Mouse (Mus musculus) hindbrain, embryonic 15.5 days (tissue): ENCODE measurements at regions not wholly inside any gene's neighbourhood (a gene's known extent, or its start where the extent isn't known, plus 50 kb on each side); places are given as distances from the start of the nearest gene placed in this dataset.
A peak's percentile ranks its signal among the peaks of the same experiment; 100 is the strongest.

Experiments
- ATAC-seq: fragments of 200-750 bp; cut with Nextera tagmentation; 2 replicates; pipeline ENCODE4 v1.8.0; 2017; ENCODE audit warnings: low read depth, moderate number of reproducible peaks, moderate TSS enrichment; ENCODE audit not compliant: low FRiP score
- H3K27ac ChIP-seq: fragments of 300-500 bp; sonication (generic); replicated peaks from 2 replicates; pipeline ENCODE4 v1.5.1; 2015; ENCODE audit warnings: mild to moderate bottlenecking, inconsistent platforms
- H3K27me3 ChIP-seq: fragments of 300-500 bp; sonication (generic); 2 replicates; pipeline ENCODE4 v1.6.1; 2015; ENCODE audit warnings: control low read depth, inconsistent platforms
- H3K36me3 ChIP-seq: fragments of 300-500 bp; sonication (generic); 2 replicates; pipeline ENCODE4 v1.6.1; 2015; ENCODE audit warnings: control low read depth, inconsistent platforms
- H3K4me1 ChIP-seq: fragments of 300-500 bp; sonication (generic); replicated peaks from 2 replicates; pipeline ENCODE4 v1.6.1; 2015; ENCODE audit warnings: control low read depth, inconsistent platforms
- H3K4me2 ChIP-seq: fragments of 300-500 bp; sonication (generic); 2 replicates; pipeline ENCODE4 v1.6.1; 2015; ENCODE audit warnings: moderate library complexity, mild to moderate bottlenecking, inconsistent platforms
- H3K4me3 ChIP-seq: fragments of 300-500 bp; sonication (generic); 2 replicates; pipeline ENCODE4 v1.5.1; 2015; ENCODE audit warnings: mild to moderate bottlenecking, inconsistent platforms
- H3K9ac ChIP-seq: fragments of 300-500 bp; sonication (generic); 2 replicates; pipeline ENCODE4 v1.6.1; 2015; ENCODE audit warnings: inconsistent platforms
- H3K9me3 ChIP-seq: fragments of 300-500 bp; sonication (generic); 2 replicates; pipeline ENCODE4 v1.6.1; 2016; ENCODE audit warnings: control low read depth, inconsistent platforms
- WGBS: fragments of 180-500 bp; shearing (Covaris S2); methylation state at CpG from one replicate; pipeline ENCODE4 v1.1.7; 2015; 5-methylcytosine and 5-hydroxymethylcytosine counted together

DNA sequence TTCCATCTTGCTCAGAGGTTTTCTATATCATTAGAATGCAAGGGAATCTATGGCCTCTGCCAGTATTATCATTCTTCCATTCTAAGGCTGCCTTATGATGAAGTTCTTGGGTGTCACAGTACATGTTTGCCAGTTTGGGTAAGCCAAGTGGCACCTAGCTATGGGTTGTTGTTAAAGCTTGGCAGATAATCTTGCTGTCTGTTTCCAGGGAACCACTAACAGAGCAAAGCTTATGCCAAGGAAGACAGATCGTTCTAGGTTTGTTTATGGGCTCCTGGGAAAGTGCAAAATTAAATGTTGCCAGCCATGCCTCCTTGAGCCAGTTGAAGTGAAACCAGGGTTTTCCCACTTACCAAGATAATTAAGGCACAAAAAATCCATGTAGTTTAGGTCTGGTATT is 292.9 kb upstream of the Cobl start:
- Histone ChIP-seq H3K4me1 (no peaks in the 10 kb centered on the region), H3K4me3 (no peak overlapping the region), H3K27me3 (no peaks in the 10 kb centered on the region), H3K9ac (no peak overlapping the region), H3K27ac (no peak overlapping the region), H3K9me3 (no peaks in the 10 kb centered on the region), H3K4me2 (no peak overlapping the region), H3K36me3 (no peaks in the 10 kb centered on the region)
- WGBS: 55% methylated on average over 1 of the region's 1 CpGs
- no peak for ATAC-seq

DNA sequence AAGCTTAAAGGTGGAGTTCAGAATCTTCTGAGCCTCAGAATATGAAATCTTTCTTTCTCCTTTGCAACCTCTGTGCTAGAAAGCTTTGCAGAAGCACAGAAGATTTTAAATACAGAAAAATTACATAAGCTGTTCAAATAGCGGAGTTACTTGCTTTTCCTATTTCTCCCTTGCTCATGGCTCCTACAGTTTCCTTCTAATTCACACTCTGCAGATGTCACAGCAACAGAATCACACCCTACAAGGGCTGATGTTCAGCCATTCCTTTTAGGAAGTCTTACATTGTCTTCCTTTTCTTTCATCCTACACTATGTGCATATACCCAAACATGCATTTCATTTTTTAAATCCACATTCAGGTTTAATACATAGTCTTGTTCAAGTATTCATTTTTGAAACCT is 285.3 kb upstream of the Cobl start:
- no peaks in the 10 kb centered on the region for H3K27me3 ChIP-seq
- no peaks in the 10 kb centered on the region for H3K9me3 ChIP-seq
- H3K4me3 ChIP-seq: no peak overlapping the region
- H3K27ac ChIP-seq: no peak overlapping the region
- H3K9ac ChIP-seq: no peak overlapping the region
- 93% methylated on average over 1 of the region's 1 CpGs for WGBS
- no peaks in the 10 kb centered on the region for H3K36me3 ChIP-seq
- no peak for ATAC-seq
- H3K4me2 ChIP-seq: no peak overlapping the region
- no peaks in the 10 kb centered on the region for H3K4me1 ChIP-seq

GRCm38 (mm10) chr11:12749245-12749644 is 284.5 kb upstream of the Cobl start:
- no peak overlapping the region for H3K4me2 ChIP-seq
- H3K9ac ChIP-seq: no peak overlapping the region
- no peak for ATAC-seq
- no peaks in the 10 kb centered on the region for H3K4me1 ChIP-seq
- H3K36me3 ChIP-seq: no peaks in the 10 kb centered on the region
- H3K27ac ChIP-seq: no peak overlapping the region
- no peak overlapping the region for H3K4me3 ChIP-seq
- no peaks in the 10 kb centered on the region for H3K9me3 ChIP-seq
- no peaks in the 10 kb centered on the region for H3K27me3 ChIP-seq
- 93% methylated on average over 4 of the region's 4 CpGs for WGBS

DNA sequence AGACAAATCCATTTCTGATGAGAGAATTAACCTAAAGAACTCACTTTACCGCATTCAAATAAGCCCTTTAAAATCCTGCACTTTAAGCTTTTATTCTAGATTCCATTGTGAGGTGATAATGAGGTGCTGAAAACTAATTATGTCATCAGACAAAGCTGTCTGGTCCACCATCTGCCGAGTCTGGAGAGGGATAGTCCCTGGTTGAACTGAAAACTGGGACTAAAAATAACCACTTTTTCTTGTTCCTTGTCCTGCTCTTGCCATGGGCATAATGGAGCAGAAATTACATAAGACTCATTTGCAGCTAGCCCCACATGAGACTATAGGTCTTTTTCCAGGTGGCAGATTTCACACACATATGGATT is 277.4 kb upstream of the Cobl start:
- ATAC-seq: 0 out of 2 replicates have a peak, but pooled peaks have one; percentile 51
- H3K9ac ChIP-seq: no peak overlapping the region
- no peaks in the 10 kb centered on the region for H3K36me3 ChIP-seq
- H3K9me3 ChIP-seq: no peaks in the 10 kb centered on the region
- no peak overlapping the region for H3K4me3 ChIP-seq
- H3K4me2 ChIP-seq: no peak overlapping the region
- 26% methylated on average over 2 of the region's 2 CpGs for WGBS
- H3K27me3 ChIP-seq: no peaks in the 10 kb centered on the region
- H3K27ac ChIP-seq: no peak overlapping the region
- H3K4me1 ChIP-seq: no peaks in the 10 kb centered on the region

DNA sequence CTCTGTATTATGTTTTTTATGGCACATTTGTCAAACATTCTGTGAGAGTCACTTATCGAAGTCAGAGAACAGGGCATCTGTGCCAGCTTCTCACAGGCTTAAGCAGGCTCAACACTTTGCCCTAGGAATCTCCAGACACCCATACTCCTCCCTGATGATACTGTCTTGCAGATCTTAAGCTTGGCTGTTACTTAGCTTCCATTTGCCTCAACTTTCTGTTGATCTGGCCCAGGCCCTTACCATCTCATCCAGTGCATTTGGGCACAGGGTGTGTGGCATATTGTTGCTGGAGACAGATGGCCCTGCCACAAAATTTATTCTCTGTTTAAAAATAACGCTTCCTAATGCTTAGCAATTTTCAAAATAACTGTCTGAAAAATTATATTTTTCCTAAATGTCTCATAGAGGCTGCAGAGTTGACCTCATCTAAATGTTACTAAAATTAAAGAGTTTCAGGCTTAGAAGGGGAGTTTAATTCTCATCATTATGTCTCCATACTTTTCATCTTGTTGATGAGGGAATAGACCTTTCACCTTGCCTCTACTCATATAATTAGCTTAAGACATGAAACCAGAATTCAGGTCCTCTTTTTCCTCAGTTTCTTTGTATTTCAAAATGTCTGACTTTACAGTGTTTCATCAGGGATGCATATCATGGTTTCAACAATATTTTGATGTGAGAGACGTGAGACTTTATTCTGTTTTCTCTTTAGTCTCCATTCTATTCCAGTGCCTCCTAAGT is 276.8 kb upstream of the Cobl start:
- H3K4me1 ChIP-seq: no peaks in the 10 kb centered on the region
- H3K9me3 ChIP-seq: no peaks in the 10 kb centered on the region
- no peak overlapping the region for H3K9ac ChIP-seq
- no peak overlapping the region for H3K4me2 ChIP-seq
- no peak for ATAC-seq
- H3K27me3 ChIP-seq: no peaks in the 10 kb centered on the region
- no peak overlapping the region for H3K27ac ChIP-seq
- H3K4me3 ChIP-seq: no peak overlapping the region
- H3K36me3 ChIP-seq: no peaks in the 10 kb centered on the region
- WGBS: 71% methylated on average over 3 of the region's 3 CpGs

DNA sequence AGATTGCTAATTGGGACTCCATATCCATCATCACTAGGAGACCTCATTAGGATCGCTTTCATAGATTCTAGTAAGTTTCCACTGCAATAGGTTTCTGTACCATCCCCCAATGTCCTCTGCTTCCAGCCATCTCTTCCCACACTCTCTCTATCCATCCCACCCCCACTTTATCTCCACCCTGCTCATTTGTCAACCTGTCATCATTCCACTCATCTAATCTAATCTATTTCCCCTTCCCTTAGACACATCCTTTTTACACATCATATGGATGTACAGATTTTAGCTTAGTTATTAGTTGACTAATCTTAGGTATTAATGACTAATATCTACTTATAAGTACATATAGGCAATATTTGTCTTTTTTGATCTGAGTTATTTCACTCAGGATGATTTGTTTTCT is 269.5 kb upstream of the Cobl start:
- no peak overlapping the region for H3K9ac ChIP-seq
- H3K4me3 ChIP-seq: no peak overlapping the region
- no peak overlapping the region for H3K4me2 ChIP-seq
- H3K4me1 ChIP-seq: no peaks in the 10 kb centered on the region
- WGBS: 92% methylated on average over 1 of the region's 1 CpGs
- no peaks in the 10 kb centered on the region for H3K27me3 ChIP-seq
- H3K36me3 ChIP-seq: no peaks in the 10 kb centered on the region
- H3K9me3 ChIP-seq: no peaks in the 10 kb centered on the region
- ATAC-seq: no peak
- H3K27ac ChIP-seq: no peak overlapping the region

- H3K9ac ChIP-seq: no peak overlapping the region
- no peaks in the 10 kb centered on the region for H3K27me3 ChIP-seq
- H3K4me1 ChIP-seq: no peaks in the 10 kb centered on the region
- WGBS: 95% methylated on average over 1 of the region's 1 CpGs
- no peak for ATAC-seq
- H3K4me3 ChIP-seq: no peak overlapping the region
- no peaks in the 10 kb centered on the region for H3K36me3 ChIP-seq
- no peaks in the 10 kb centered on the region for H3K9me3 ChIP-seq
- H3K4me2 ChIP-seq: no peak overlapping the region
- H3K27ac ChIP-seq: no peak overlapping the region
Observed at GRCm38 (mm10) chr11:12727293-12727692, 262.5 kb upstream of the Cobl start.

- H3K4me2 ChIP-seq: no peak overlapping the region
- no peaks in the 10 kb centered on the region for H3K4me1 ChIP-seq
- no peaks in the 10 kb centered on the region for H3K27me3 ChIP-seq
- 92% methylated on average over 4 of the region's 4 CpGs for WGBS
- no peaks in the 10 kb centered on the region for H3K36me3 ChIP-seq
- no peak overlapping the region for H3K9ac ChIP-seq
- H3K4me3 ChIP-seq: no peak overlapping the region
- H3K9me3 ChIP-seq: no peaks in the 10 kb centered on the region
- no peak for ATAC-seq
- no peak overlapping the region for H3K27ac ChIP-seq
Observed at GRCm38 (mm10) chr11:12726492-12726891, 261.7 kb upstream of the Cobl start.

DNA sequence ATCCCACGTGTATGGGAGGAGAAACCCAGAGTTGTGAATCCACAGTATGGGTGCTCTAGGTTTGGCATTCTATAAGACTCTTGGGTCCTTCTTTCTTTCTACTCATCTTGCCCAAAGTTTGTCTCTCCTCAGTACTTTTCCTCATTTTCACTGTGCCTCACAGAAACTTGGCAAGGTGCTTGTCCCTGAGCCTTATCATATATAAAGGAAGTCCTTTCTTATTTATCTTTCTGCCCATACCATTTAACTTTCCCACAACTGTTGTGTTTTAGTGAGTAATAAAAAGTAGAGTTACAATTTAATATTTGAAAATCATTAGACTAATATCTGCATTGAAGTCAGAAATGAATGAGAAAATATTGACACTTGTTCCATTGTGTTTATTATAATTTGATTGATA is 257.6 kb upstream of the Cobl start:
- no peaks in the 10 kb centered on the region for H3K27me3 ChIP-seq
- ATAC-seq: no peak
- no peak overlapping the region for H3K4me2 ChIP-seq
- H3K9ac ChIP-seq: no peak overlapping the region
- no peaks in the 10 kb centered on the region for H3K9me3 ChIP-seq
- H3K4me1 ChIP-seq: no peaks in the 10 kb centered on the region
- no peak overlapping the region for H3K4me3 ChIP-seq
- 37% methylated on average over 1 of the region's 1 CpGs for WGBS
- no peaks in the 10 kb centered on the region for H3K36me3 ChIP-seq
- H3K27ac ChIP-seq: no peak overlapping the region

GRCm38 (mm10) chr11:12720169-12720568 is 255.4 kb upstream of the Cobl start:
- no peak for ATAC-seq
- 92% methylated on average over 3 of the region's 3 CpGs for WGBS
- H3K4me3 ChIP-seq: no peak overlapping the region
- H3K4me1 ChIP-seq: no peaks in the 10 kb centered on the region
- H3K4me2 ChIP-seq: no peak overlapping the region
- H3K9me3 ChIP-seq: no peaks in the 10 kb centered on the region
- no peak overlapping the region for H3K27ac ChIP-seq
- H3K9ac ChIP-seq: no peak overlapping the region
- no peaks in the 10 kb centered on the region for H3K27me3 ChIP-seq
- H3K36me3 ChIP-seq: no peaks in the 10 kb centered on the region

DNA sequence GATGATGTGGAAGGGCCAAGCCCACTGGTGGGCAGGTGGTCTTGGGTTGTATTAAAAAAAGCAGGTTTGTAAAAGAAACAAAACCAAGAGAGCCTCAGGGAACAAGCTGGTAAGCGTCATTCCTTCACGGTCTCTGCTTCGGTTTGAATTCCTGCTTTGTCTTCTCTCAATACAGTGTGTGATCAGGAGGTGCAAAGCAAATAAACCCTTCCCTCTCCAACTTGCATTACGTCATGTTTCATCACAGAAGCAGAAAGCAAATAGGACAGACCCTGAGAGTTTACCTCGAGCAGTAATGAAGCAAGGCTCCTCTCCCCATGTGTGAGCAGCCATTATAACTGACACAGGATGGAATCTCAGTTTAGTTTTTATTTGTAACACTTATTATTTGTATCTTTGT is 231.6 kb upstream of the Cobl start:
- Histone ChIP-seq H3K9ac (no peak overlapping the region), H3K9me3 (no peaks in the 10 kb centered on the region), H3K27me3 (no peaks in the 10 kb centered on the region), H3K4me2 (no peak overlapping the region), H3K36me3 (no peaks in the 10 kb centered on the region), H3K4me1 (no peaks in the 10 kb centered on the region), H3K4me3 (no peak overlapping the region), H3K27ac (no peak overlapping the region)
- 41% methylated on average over 5 of the region's 5 CpGs for WGBS
- no peak for ATAC-seq

DNA sequence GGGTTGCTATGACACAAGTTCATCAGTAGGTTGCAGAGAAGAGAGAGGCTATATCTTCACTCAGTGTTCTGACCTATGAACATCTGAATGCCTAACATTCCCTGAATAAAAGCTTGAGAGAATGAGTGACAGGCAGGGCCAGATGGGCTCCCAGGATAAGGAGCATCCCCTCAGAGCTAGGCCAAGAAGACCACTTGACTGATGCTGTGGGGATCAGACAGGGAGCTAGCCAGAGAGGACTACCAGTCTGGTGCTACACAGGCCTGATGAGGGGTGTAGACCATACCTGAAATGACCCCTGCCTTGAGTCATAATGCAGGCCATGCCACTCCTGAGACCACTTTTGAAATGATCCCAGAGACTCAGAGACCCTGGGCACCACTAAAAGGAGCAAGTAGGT is 228.1 kb upstream of the Cobl start:
- H3K9ac ChIP-seq: no peak overlapping the region
- no peak overlapping the region for H3K4me2 ChIP-seq
- H3K4me1 ChIP-seq: no peaks in the 10 kb centered on the region
- H3K27me3 ChIP-seq: no peaks in the 10 kb centered on the region
- no peaks in the 10 kb centered on the region for H3K36me3 ChIP-seq
- no peak for ATAC-seq
- H3K4me3 ChIP-seq: no peak overlapping the region
- no peaks in the 10 kb centered on the region for H3K9me3 ChIP-seq
- no peak overlapping the region for H3K27ac ChIP-seq

GRCm38 (mm10) chr11:12686717-12687116 is 222.0 kb upstream of the Cobl start:
- no peak for ATAC-seq
- H3K4me3 ChIP-seq: no peak overlapping the region
- H3K27me3 ChIP-seq: no peaks in the 10 kb centered on the region
- no peaks in the 10 kb centered on the region for H3K9me3 ChIP-seq
- no peaks in the 10 kb centered on the region for H3K36me3 ChIP-seq
- 95% methylated on average over 4 of the region's 4 CpGs for WGBS
- no peak overlapping the region for H3K4me2 ChIP-seq
- no peak overlapping the region for H3K27ac ChIP-seq
- H3K9ac ChIP-seq: no peak overlapping the region
- no peaks in the 10 kb centered on the region for H3K4me1 ChIP-seq
